9 mouse cellular contexts compared by ENCODE assay signal in genomic region chr10:41434624-41435023, GRCm38 (mm10). TPM values are rescaled to one million over a fixed set of nuclear protein-coding genes. Genes with fewer than 3 reads are reported as not detected.
DNase-seq lines count a peak whose midpoint lies in the region; ATAC-seq and TF ChIP-seq lines count a peak whose summit lies in the region.
"Had no signal": no experiment of that assay in that cellular context is flagged by ENCODE, and none has a peak within 500 bp of the region (broad histone marks: within the 10 kb centered on the region; RNA-seq: fewer than 3 reads in every experiment).

No protein-coding gene starts in this region.

- no peaks in the 10 kb centered on the region for H3K9me3 ChIP-seq in heart, embryonic 12.5 days (replicated peaks)
- no peaks in the 10 kb centered on the region for H3K9me3 ChIP-seq in embryonic facial prominence, embryonic 14.5 days (ENCODE audit: control insufficient read depth, low read length)
- no peaks in the 10 kb centered on the region for H3K9me3 ChIP-seq in midbrain, postnatal 0 days (ENCODE audit: low read length)
- H3K9me3 ChIP-seq: heart, embryonic 15.5 days had no signal

- no peak overlapping the region for H3K4me2 ChIP-seq in heart, embryonic 12.5 days
- H3K4me2 ChIP-seq in embryonic facial prominence, embryonic 14.5 days (ENCODE audit: low read depth, low read length) = no peak overlapping the region
- no peak overlapping the region for H3K4me2 ChIP-seq in midbrain, postnatal 0 days (ENCODE audit: low read depth, low read length, poor library complexity, severe bottlenecking)
- H3K4me2 ChIP-seq: heart, embryonic 15.5 days had no signal

- DNase-seq in heart, adult 18-20 months = peak; percentile 66 to 71
- peak; percentile 48 for DNase-seq in 416B (ENCODE audit: low read depth)
- DNase-seq in embryonic facial prominence, embryonic 14.5 days (ENCODE audit: low spot score) = peak; percentile 58
- DNase-seq in kidney, postnatal 4 days = peak; percentile 71 to 80
- DNase-seq in midbrain, postnatal 0 days (ENCODE audit: low spot score) = peak; percentile 55

- peak; percentile 64 for TF ChIP-seq CTCF in midbrain, postnatal 0 days (IDR thresholded peaks at IDR 0.05)

- no peaks in the 10 kb centered on the region; the same call in 1 of the 2 replicates for H3K27me3 ChIP-seq in heart, embryonic 12.5 days (replicated peaks)
- no peaks in the 10 kb centered on the region for H3K27me3 ChIP-seq in embryonic facial prominence, embryonic 14.5 days (replicated peaks; ENCODE audit: control insufficient read depth, insufficient read depth, low read length)
- 0 out of 2 replicates have a peak, but pooled peaks cover 3% of the 10 kb centered on the region for H3K27me3 ChIP-seq in midbrain, postnatal 0 days (ENCODE audit: insufficient read depth, low read length)
- H3K27me3 ChIP-seq: heart, embryonic 15.5 days had no signal

- no peaks in the 10 kb centered on the region for H3K36me3 ChIP-seq in heart, embryonic 12.5 days
- H3K36me3 ChIP-seq in embryonic facial prominence, embryonic 14.5 days (ENCODE audit: control insufficient read depth, insufficient read depth, low read length) = no peaks in the 10 kb centered on the region
- H3K36me3 ChIP-seq in midbrain, postnatal 0 days (ENCODE audit: insufficient read depth, low read length) = no peaks in the 10 kb centered on the region
- H3K36me3 ChIP-seq: heart, embryonic 15.5 days had no signal

- WGBS in heart, embryonic 12.5 days = 27% methylated on average over 4 of the region's 4 CpGs
- 26% methylated on average over 4 of the region's 4 CpGs for WGBS in embryonic facial prominence, embryonic 14.5 days
- WGBS in midbrain, postnatal 0 days = 29% methylated on average over 4 of the region's 4 CpGs

- no peak overlapping the region for H3K9ac ChIP-seq in heart, embryonic 12.5 days
- H3K9ac ChIP-seq in embryonic facial prominence, embryonic 14.5 days (ENCODE audit: low read depth, low read length) = no peak overlapping the region
- H3K9ac ChIP-seq in midbrain, postnatal 0 days (replicated peaks; ENCODE audit: low read length, poor library complexity, severe bottlenecking) = no peak overlapping the region
- H3K9ac ChIP-seq: heart, embryonic 15.5 days had no signal

- H3K4me3 ChIP-seq in heart, embryonic 12.5 days = no peak overlapping the region
- no peak overlapping the region for H3K4me3 ChIP-seq in embryonic facial prominence, embryonic 14.5 days (ENCODE audit: low read depth, low read length)
- no peak overlapping the region for H3K4me3 ChIP-seq in midbrain, postnatal 0 days (ENCODE audit: low read depth, low read length)
- H3K4me3 ChIP-seq: heart, embryonic 15.5 days had no signal

- ATAC-seq in heart, embryonic 12.5 days (ENCODE audit: insufficient number of reproducible peaks, low FRiP score) = no peak
- peak; percentile 36 for ATAC-seq in activated CD4-positive, CD25-positive, alpha-beta regulatory T cell, adult 4 months
- ATAC-seq in embryonic facial prominence, embryonic 14.5 days (ENCODE audit: low read depth) = no peak
- ATAC-seq in midbrain, postnatal 0 days (ENCODE audit: low FRiP score) = no peak
- no peak for ATAC-seq in megakaryocyte, adult 5-6 weeks (ENCODE audit: poor library complexity, severe bottlenecking)

- H3K27ac ChIP-seq in heart, embryonic 12.5 days (ENCODE audit: poor library complexity, severe bottlenecking) = no peak overlapping the region; the same call in 1 of the 2 replicates
- H3K27ac ChIP-seq in embryonic facial prominence, embryonic 14.5 days (replicated peaks; ENCODE audit: low read depth, low read length) = no peak overlapping the region
- H3K27ac ChIP-seq in midbrain, postnatal 0 days (ENCODE audit: low read depth, low read length) = no peak overlapping the region
- H3K27ac ChIP-seq: heart, embryonic 15.5 days had no signal

- H3K4me1 ChIP-seq in heart, embryonic 12.5 days (replicated peaks) = peaks cover 3% of the 10 kb centered on the region; the same call in 1 of the 2 replicates
- no peaks in the 10 kb centered on the region for H3K4me1 ChIP-seq in embryonic facial prominence, embryonic 14.5 days (ENCODE audit: control insufficient read depth, insufficient read depth, low read length)
- no peaks in the 10 kb centered on the region for H3K4me1 ChIP-seq in midbrain, postnatal 0 days (ENCODE audit: insufficient read depth, low read length)

RNA-seq across cellular contexts. Expression of gene Zbtb24, which starts 15.6 kb away (rescaled TPM):
- total RNA-seq in heart, adult 18-20 months (2021) = 1 to 10 TPM; 6.5 to 7.7 TPM
- 13.3 and 13.5 TPM in 2 replicates for polyA plus RNA-seq in heart, embryonic 12.5 days (2016; fragmentation: Nextera tagmentation; extraction: Ambion mirVana)
- 10 to 100 TPM; 22.2 to 30.7 TPM for polyA plus RNA-seq in activated CD4-positive, CD25-positive, alpha-beta regulatory T cell, adult 4 months (2017; shearing (Covaris generic))
- 15.4 and 16.6 TPM in 2 replicates for polyA plus RNA-seq in embryonic facial prominence, embryonic 14.5 days (2014; fragmentation: Nextera tagmentation; extraction: Ambion mirVana)
- total RNA-seq in midbrain, postnatal 0 days (2014; rRNA removed) = 17.2 and 22.3 TPM in 2 replicates
- 15.5 and 15.8 TPM in 2 replicates for polyA plus RNA-seq in midbrain, postnatal 0 days (2015; fragmentation: Nextera tagmentation; extraction: Ambion mirVana)
- 9.3 and 12.6 TPM in 2 replicates for total RNA-seq in megakaryocyte, adult 5-6 weeks (2015)
- total RNA-seq in megakaryocyte, adult 5-6 weeks (2017) = 22.3 and 26.2 TPM in 2 replicates

RNA-seq across cellular contexts. Expression of gene Mical1, which starts 41.5 kb away (rescaled TPM):
- 10 to 100 TPM in 1 of 2 experiments, 1 to 10 TPM in 1; 9.5 to 13.1 TPM for total RNA-seq in heart, adult 18-20 months (2021)
- polyA plus RNA-seq in heart, embryonic 12.5 days (2016; fragmentation: Nextera tagmentation; extraction: Ambion mirVana) = 38.9 and 45.3 TPM in 2 replicates
- 10 to 100 TPM; 67.8 to 99.6 TPM for polyA plus RNA-seq in activated CD4-positive, CD25-positive, alpha-beta regulatory T cell, adult 4 months (2017; shearing (Covaris generic))
- polyA plus RNA-seq in embryonic facial prominence, embryonic 14.5 days (2014; fragmentation: Nextera tagmentation; extraction: Ambion mirVana) = 26.4 and 31.4 TPM in 2 replicates
- total RNA-seq in midbrain, postnatal 0 days (2014; rRNA removed) = 24.1 and 24.6 TPM in 2 replicates
- polyA plus RNA-seq in midbrain, postnatal 0 days (2015; fragmentation: Nextera tagmentation; extraction: Ambion mirVana) = 18.7 and 21.2 TPM in 2 replicates
- total RNA-seq in megakaryocyte, adult 5-6 weeks (2015) = 48.0 and 57.5 TPM in 2 replicates
- 59.9 and 60.7 TPM in 2 replicates for total RNA-seq in megakaryocyte, adult 5-6 weeks (2017)

RNA-seq across cellular contexts. Expression of gene Smpd2, which starts 55.5 kb away (rescaled TPM):
- 10 to 100 TPM; 32.6 to 33.6 TPM for total RNA-seq in heart, adult 18-20 months (2021)
- 42.7 and 45.6 TPM in 2 replicates for polyA plus RNA-seq in heart, embryonic 12.5 days (2016; fragmentation: Nextera tagmentation; extraction: Ambion mirVana)
- polyA plus RNA-seq in activated CD4-positive, CD25-positive, alpha-beta regulatory T cell, adult 4 months (2017; shearing (Covaris generic)) = 10 to 100 TPM; 23.2 to 25.9 TPM
- polyA plus RNA-seq in embryonic facial prominence, embryonic 14.5 days (2014; fragmentation: Nextera tagmentation; extraction: Ambion mirVana) = 36.0 and 43.9 TPM in 2 replicates
- total RNA-seq in midbrain, postnatal 0 days (2014; rRNA removed) = 34.4 and 36.9 TPM in 2 replicates
- polyA plus RNA-seq in midbrain, postnatal 0 days (2015; fragmentation: Nextera tagmentation; extraction: Ambion mirVana) = 43.5 and 44.0 TPM in 2 replicates
- total RNA-seq in megakaryocyte, adult 5-6 weeks (2015) = 9.4 and 14.3 TPM in 2 replicates
- total RNA-seq in megakaryocyte, adult 5-6 weeks (2017) = 10.9 and 11.3 TPM in 2 replicates

RNA-seq across cellular contexts. Expression of gene Ppil6, which starts 55.6 kb away (rescaled TPM):
- total RNA-seq in heart, adult 18-20 months (2021) = 1 to 10 TPM in 1 of 2 experiments, under 1 TPM in 1; 0.74 to 1.9 TPM
- polyA plus RNA-seq in heart, embryonic 12.5 days (2016; fragmentation: Nextera tagmentation; extraction: Ambion mirVana) = 1.1 TPM in 2 replicates
- under 1 TPM in 1 of 2 experiments, not detected in 1; 0.89 TPM for polyA plus RNA-seq in activated CD4-positive, CD25-positive, alpha-beta regulatory T cell, adult 4 months (2017; shearing (Covaris generic))
- polyA plus RNA-seq in embryonic facial prominence, embryonic 14.5 days (2014; fragmentation: Nextera tagmentation; extraction: Ambion mirVana) = 1.6 and 2.0 TPM in 2 replicates
- total RNA-seq in midbrain, postnatal 0 days (2014; rRNA removed) = 1.8 and 2.3 TPM in 2 replicates
- polyA plus RNA-seq in midbrain, postnatal 0 days (2015; fragmentation: Nextera tagmentation; extraction: Ambion mirVana) = 4.7 and 5.3 TPM in 2 replicates
- total RNA-seq in megakaryocyte, adult 5-6 weeks (2015) = 1.2 and 1.3 TPM in 2 replicates
- total RNA-seq in megakaryocyte, adult 5-6 weeks (2017) = not detected in 2 replicates
